ENCODE assay signal across 8 mouse cellular contexts in genomic region chr10:53629918-53630250, GRCm38 (mm10). TPM values are rescaled to one million over a fixed set of nuclear protein-coding genes. Genes with fewer than 3 reads are reported as not detected.
DNase-seq lines count a peak whose midpoint lies in the region; ATAC-seq and TF ChIP-seq lines count a peak whose summit lies in the region.

No protein-coding gene starts in this region.

- H3K27me3 ChIP-seq in Patski: peaks cover 22% of the 10 kb centered on the region
- no peaks in the 10 kb centered on the region for H3K27me3 ChIP-seq in hindbrain, embryonic 14.5 days (ENCODE audit: control insufficient read depth, insufficient read depth, low read length)

- H3K9me3 ChIP-seq in hindbrain, embryonic 14.5 days (ENCODE audit: control insufficient read depth, low read length): no peaks in the 10 kb centered on the region

- CTCF ChIA-PET in Patski (lab: Charles Lee): interaction anchor here (0.7 to 1.9 kb wide), 4 partner anchors 11 to 30 kb away, joined by 3 to 7 read pairs (median 3); no protein-coding TSS in a partner anchor

- H3K9ac ChIP-seq in hindbrain, embryonic 14.5 days: peak overlapping the region; percentile 63

- H3K27ac ChIP-seq in hindbrain, embryonic 14.5 days: peak overlapping the region; percentile 91

- under 1% methylated on average over 35 of the region's 35 CpGs for WGBS in hindbrain, embryonic 14.5 days

- H3K36me3 ChIP-seq in hindbrain, embryonic 14.5 days (replicated peaks; ENCODE audit: control insufficient read depth, insufficient read depth): 0 out of 2 replicates have a peak, but pooled peaks cover 2% of the 10 kb centered on the region

- in situ Hi-C loops in Patski (cut with MboI; ENCODE audit: low pct_unique_long_range_greater_than_20kb): loop anchor here (5.0 to 25.0 kb wide), 2 partner anchors 167 to 432 kb away; no protein-coding TSS in a partner anchor

- no peak for TF ChIP-seq CTCF in Patski (IDR thresholded peaks at IDR 0.05)

- no peaks in the 10 kb centered on the region for H3K4me1 ChIP-seq in hindbrain, embryonic 14.5 days (replicated peaks; ENCODE audit: control insufficient read depth, insufficient read depth, low read length)

- POLR2A ChIA-PET in Patski (lab: Charles Lee): no interaction called here

- peak; percentile 76 for DNase-seq in Patski (ENCODE audit: low read depth, low spot score)
- DNase-seq in cerebellum, postnatal 14 days: peak; percentile 98 to 99
- peak; percentile 92 to 93 for DNase-seq in frontal cortex, postnatal 14 days (ENCODE audit: low spot score in 2 of 2)
- peak; percentile 96 for DNase-seq in hindbrain, embryonic 14.5 days (ENCODE audit: low spot score)
- peak; percentile 95 for DNase-seq in layer of hippocampus, postnatal 36 days
- DNase-seq in lung, postnatal 36 days: peak; percentile 99
- peak; percentile 98 for DNase-seq in retina, postnatal 1 day
- peak; percentile 92 to 96 for DNase-seq in urinary bladder, adult 18-20 months (ENCODE audit: low spot score in 2 of 2)

- H3K4me2 ChIP-seq in hindbrain, embryonic 14.5 days (replicated peaks): peak overlapping the region; percentile 43

- H3K4me3 ChIP-seq in hindbrain, embryonic 14.5 days (replicated peaks; ENCODE audit: low read length): peak overlapping the region; percentile 79

- ATAC-seq in Patski: peak; percentile 96
- peak; percentile 97 for ATAC-seq in hindbrain, embryonic 14.5 days (ENCODE audit: low FRiP score)

RNA-seq across cellular contexts. Expression of gene Mcm9, which starts 0.4 kb away (rescaled TPM):
- 8.8 TPM for polyA plus RNA-seq in Patski (2021)
- polyA plus RNA-seq in hindbrain, embryonic 14.5 days (2014; fragmentation: Nextera tagmentation; extraction: Ambion mirVana): 7.0 and 7.3 TPM in 2 replicates
- total RNA-seq in layer of hippocampus, postnatal 36 days (2021): 1 to 10 TPM; 4.7 to 6.2 TPM

RNA-seq across cellular contexts. Expression of gene Asf1a, which starts 33.3 kb away (rescaled TPM):
- polyA plus RNA-seq in Patski (2021): 45.5 TPM
- polyA plus RNA-seq in hindbrain, embryonic 14.5 days (2014; fragmentation: Nextera tagmentation; extraction: Ambion mirVana): 70.2 and 70.6 TPM in 2 replicates
- 10 to 100 TPM; 22.9 to 30.4 TPM for total RNA-seq in layer of hippocampus, postnatal 36 days (2021)

Comparison
In these comparisons a context has a peak if more than half of its experiments do, and no peak if none do; other contexts are left out.
1. Peak in every context shown above with its lines: DNase-seq, ATAC-seq, H3K4me3 ChIP-seq and H3K27ac ChIP-seq.